Mouse (Mus musculus): ENCODE results near the gene Tlr8. TPM values are rescaled to one million over a fixed set of nuclear protein-coding genes. Genes with fewer than 3 reads are reported as not detected.

The Tlr8 gene
- total RNA-seq, 1 experiment from 2014 or later = 29.2 TPM

- no peak for ATAC-seq (ENCODE audit: extremely low read depth, insufficient number of reproducible peaks, low FRiP score, poor library complexity, severe bottlenecking)
These were observed 56.2 kb downstream of the Tlr8 start for GRCm38 (mm10) chrX:167207741-167208505.

- no peak for ATAC-seq (ENCODE audit: extremely low read depth, insufficient number of reproducible peaks, low FRiP score, poor library complexity, severe bottlenecking)
These were observed 58.2 kb downstream of the Tlr8 start for GRCm38 (mm10) chrX:167205813-167206520.

GRCm38 (mm10) chrX:167201365-167201764 lies 62.8 kb downstream of the Tlr8 start:
- ATAC-seq (ENCODE audit: extremely low read depth, insufficient number of reproducible peaks, low FRiP score, poor library complexity, severe bottlenecking) = peak; percentile 52; the same call in 1 of the 2 replicates

GRCm38 (mm10) chrX:167195228-167195649 lies 68.9 kb downstream of the Tlr8 start:
- ATAC-seq (ENCODE audit: extremely low read depth, insufficient number of reproducible peaks, low FRiP score, poor library complexity, severe bottlenecking) = no peak

Other genes with a start within 250 kb of the Tlr8 start
- 5,959 and 5,978 TPM in 2 replicates for gene Tmsb4x, start 55.0 kb downstream of the Tlr8 start, total RNA-seq (2017)
- 20.4 and 26.4 TPM in 2 replicates for gene Tlr7, start 66.2 kb upstream of the Tlr8 start, total RNA-seq (2017)
- 26.8 and 30.5 TPM in 2 replicates for gene Prps2, start 118.4 kb upstream of the Tlr8 start, total RNA-seq (2017)

Data from neutrophil, adult 5-6 weeks (primary cell).